Mouse (Mus musculus): ENCODE results near the gene Hook2.

DNA sequence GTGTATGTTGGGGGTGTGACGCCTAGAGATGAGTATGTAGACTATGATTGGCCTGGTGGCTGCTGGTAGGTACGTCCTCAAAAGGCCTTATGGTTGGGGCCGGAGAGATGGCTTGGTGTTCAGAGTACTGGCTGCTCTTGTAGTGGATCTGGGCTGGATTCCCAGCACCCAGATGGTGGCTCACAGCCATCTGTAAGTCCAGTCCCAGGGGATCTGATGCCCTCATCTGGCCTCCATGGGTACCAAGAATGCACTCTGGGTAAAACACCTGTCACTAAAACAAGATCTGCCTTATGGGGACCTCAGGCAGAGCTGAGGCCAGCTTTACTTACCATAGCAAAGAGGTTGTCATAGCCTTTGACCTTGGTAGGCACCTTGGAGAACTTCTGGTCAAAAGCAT lies 33.4 kb downstream of the Hook2 start:
- TF ChIP-seq TAL1 (IDR thresholded peaks at IDR 0.05; ENCODE audit: low read length) (no peak), GATA1 (IDR thresholded peaks at IDR 0.05; ENCODE audit: low read length) (no peak)

Data from erythroblast, embryonic 14.5 days (primary cell).